Mouse (Mus musculus) midbrain, embryonic 14.5 days (tissue): ENCODE data around the gene Palld. TPM values are rescaled to one million over a fixed set of nuclear protein-coding genes. Genes with fewer than 3 reads are reported as not detected.

Source experiments
- ATAC-seq: fragments of 200-750 bp; cut with Nextera tagmentation; 2 replicates; pipeline ENCODE4 v1.8.0; 2017; ENCODE audit warnings: moderate number of reproducible peaks, moderate library complexity; ENCODE audit not compliant: low FRiP score, low TSS enrichment
- DNase-seq: peaks from one replicate; pipeline ENCODE4 v3.0.0-alpha.2; 2015
- H3K27ac ChIP-seq: fragments of 300-500 bp; sonication (generic); replicated peaks from 2 replicates; pipeline ENCODE4 v1.5.1; 2014; ENCODE audit warnings: mild to moderate bottlenecking, low read depth, low read length, moderate library complexity
- H3K27me3 ChIP-seq: fragments of 300-500 bp; sonication (generic); 2 replicates; pipeline ENCODE4 v1.6.1; 2014; ENCODE audit warnings: low read length, control low read depth, mixed read lengths; ENCODE audit not compliant: control insufficient read depth, insufficient read depth
- H3K36me3 ChIP-seq: fragments of 300-500 bp; sonication (generic); 2 replicates; pipeline ENCODE4 v1.6.1; 2014; ENCODE audit warnings: low read length, control low read depth; ENCODE audit not compliant: control insufficient read depth, insufficient read depth
- H3K4me1 ChIP-seq: fragments of 300-500 bp; sonication (generic); 2 replicates; pipeline ENCODE4 v1.6.1; 2014; ENCODE audit warnings: mild to moderate bottlenecking, antibody characterized with exemption, low read length, control low read depth; ENCODE audit not compliant: control insufficient read depth, insufficient read depth
- H3K4me2 ChIP-seq: fragments of 300-500 bp; sonication (generic); 2 replicates; pipeline ENCODE4 v1.6.1; 2014; ENCODE audit warnings: mild to moderate bottlenecking, low read length, moderate library complexity
- H3K4me3 ChIP-seq: fragments of 300-500 bp; sonication (generic); replicated peaks from 2 replicates; pipeline ENCODE4 v1.5.1; 2014; ENCODE audit warnings: low read depth, low read length
- H3K9ac ChIP-seq: fragments of 300-500 bp; sonication (generic); replicated peaks from 2 replicates; pipeline ENCODE4 v1.6.1; 2014; ENCODE audit warnings: mild to moderate bottlenecking, low read length, moderate library complexity
- H3K9me3 ChIP-seq: fragments of 300-500 bp; sonication (generic); 2 replicates; pipeline ENCODE4 v1.6.1; 2016; ENCODE audit warnings: low read length, control low read depth, mixed read lengths; ENCODE audit not compliant: control insufficient read depth
- WGBS: fragments of 180-500 bp; shearing (Covaris S2); extraction: QIAGEN DNeasy Blood & Tissue Kit; methylation state at CpG from one replicate; pipeline ENCODE4 v1.1.7; 2014; 5-methylcytosine and 5-hydroxymethylcytosine counted together
- polyA plus RNA-seq: library from polyadenylated mRNA; unstranded; fragments of >200 nt; fragmentation: Nextera tagmentation; extraction: Ambion mirVana; gene quantifications from 2 replicates; pipeline ENCODE4 v1.2.1, GENCODE M21; 2014

Palld gene
- polyA plus RNA-seq, 1 experiment from 2014 or later: 19.4 TPM

- ATAC-seq: no peak
Measured at GRCm38 (mm10) chr8:61686340-61686739, 216.2 kb downstream of the Palld start.

GRCm38 (mm10) chr8:61685280-61685679 lies 217.2 kb downstream of the Palld start:
- no peak overlapping the region for H3K4me3 ChIP-seq
- no peaks in the 10 kb centered on the region for H3K27me3 ChIP-seq
- no peaks in the 10 kb centered on the region for H3K9me3 ChIP-seq
- no peak overlapping the region for H3K4me2 ChIP-seq
- no peak for DNase-seq
- ATAC-seq: no peak
- no peaks in the 10 kb centered on the region for H3K4me1 ChIP-seq
- H3K27ac ChIP-seq: no peak overlapping the region
- H3K36me3 ChIP-seq: no peaks in the 10 kb centered on the region
- 100% methylated on average over 1 of the region's 1 CpGs for WGBS
- H3K9ac ChIP-seq: no peak overlapping the region

More at GRCm38 (mm10) chr8:61686340-61686739, 216.2 kb downstream of the Palld start:
- Histone ChIP-seq H3K4me1 (no peaks in the 10 kb centered on the region), H3K9ac (no peak overlapping the region), H3K36me3 (no peaks in the 10 kb centered on the region), H3K9me3 (no peaks in the 10 kb centered on the region), H3K27me3 (no peaks in the 10 kb centered on the region), H3K4me3 (no peak overlapping the region), H3K27ac (no peak overlapping the region), H3K4me2 (no peak overlapping the region)
- peak; percentile 39 for DNase-seq

GRCm38 (mm10) chr8:61684280-61684939 lies 218.1 kb downstream of the Palld start:
- H3K9me3 ChIP-seq: no peaks in the 10 kb centered on the region

GRCm38 (mm10) chr8:61682902-61683301 lies 219.6 kb downstream of the Palld start:
- Histone ChIP-seq H3K4me2 (no peak overlapping the region), H3K36me3 (no peaks in the 10 kb centered on the region), H3K9ac (no peak overlapping the region), H3K27me3 (no peaks in the 10 kb centered on the region), H3K4me1 (no peaks in the 10 kb centered on the region), H3K27ac (no peak overlapping the region), H3K9me3 (no peaks in the 10 kb centered on the region), H3K4me3 (no peak overlapping the region)
- ATAC-seq: no peak
- no peak for DNase-seq
- WGBS: 92% methylated on average over 2 of the region's 2 CpGs

More at GRCm38 (mm10) chr8:61684280-61684939, 218.1 kb downstream of the Palld start:
- WGBS: 96% methylated on average over 4 of the region's 4 CpGs
- ATAC-seq (no peak), DNase-seq (no peak)
- no peaks in the 10 kb centered on the region for H3K27me3 ChIP-seq
- no peak overlapping the region for H3K27ac ChIP-seq
- no peak overlapping the region for H3K4me2 ChIP-seq
- H3K4me3 ChIP-seq: no peak overlapping the region
- no peak overlapping the region for H3K9ac ChIP-seq
- H3K4me1 ChIP-seq: no peaks in the 10 kb centered on the region
- H3K36me3 ChIP-seq: no peaks in the 10 kb centered on the region

GRCm38 (mm10) chr8:61681217-61681616 lies 221.3 kb downstream of the Palld start:
- H3K27me3 ChIP-seq: no peaks in the 10 kb centered on the region
- ATAC-seq (no peak), DNase-seq (no peak)
- no peak overlapping the region for H3K4me2 ChIP-seq
- H3K9ac ChIP-seq: no peak overlapping the region
- no peak overlapping the region for H3K4me3 ChIP-seq
- H3K4me1 ChIP-seq: no peaks in the 10 kb centered on the region
- H3K36me3 ChIP-seq: no peaks in the 10 kb centered on the region
- WGBS: 94% methylated on average over 3 of the region's 3 CpGs
- no peak overlapping the region for H3K27ac ChIP-seq
- H3K9me3 ChIP-seq: no peaks in the 10 kb centered on the region

GRCm38 (mm10) chr8:61677227-61677626 lies 225.3 kb downstream of the Palld start:
- DNase-seq (no peak), ATAC-seq (no peak)
- Histone ChIP-seq H3K27ac (no peak overlapping the region), H3K9ac (no peak overlapping the region), H3K4me2 (no peak overlapping the region), H3K9me3 (no peaks in the 10 kb centered on the region), H3K4me3 (no peak overlapping the region), H3K36me3 (no peaks in the 10 kb centered on the region), H3K27me3 (no peaks in the 10 kb centered on the region), H3K4me1 (no peaks in the 10 kb centered on the region)
- 95% methylated on average over 5 of the region's 5 CpGs for WGBS

- no peak overlapping the region for H3K4me3 ChIP-seq
- H3K4me1 ChIP-seq: no peaks in the 10 kb centered on the region; the same call in 1 of the 2 replicates
- no peaks in the 10 kb centered on the region for H3K27me3 ChIP-seq
- ATAC-seq (no peak), DNase-seq (no peak)
- H3K9me3 ChIP-seq: no peaks in the 10 kb centered on the region
- H3K27ac ChIP-seq: no peak overlapping the region
- no peaks in the 10 kb centered on the region for H3K36me3 ChIP-seq
- H3K9ac ChIP-seq: no peak overlapping the region
- no peak overlapping the region for H3K4me2 ChIP-seq
Measured at GRCm38 (mm10) chr8:61671151-61671550, 231.3 kb downstream of the Palld start.

- ATAC-seq (no peak), DNase-seq (no peak)
- Histone ChIP-seq H3K4me2 (no peak overlapping the region), H3K9ac (no peak overlapping the region), H3K27ac (no peak overlapping the region), H3K36me3 (no peaks in the 10 kb centered on the region), H3K27me3 (no peaks in the 10 kb centered on the region), H3K4me1 (no peaks in the 10 kb centered on the region; the same call in 1 of the 2 replicates), H3K4me3 (no peak overlapping the region), H3K9me3 (no peaks in the 10 kb centered on the region)
- 73% methylated on average over 4 of the region's 4 CpGs for WGBS
Measured at GRCm38 (mm10) chr8:61670376-61670775, 232.1 kb downstream of the Palld start.

- H3K27me3 ChIP-seq: no peaks in the 10 kb centered on the region
- H3K4me2 ChIP-seq: no peak overlapping the region
- no peaks in the 10 kb centered on the region for H3K36me3 ChIP-seq
- no peak overlapping the region for H3K27ac ChIP-seq
- H3K4me3 ChIP-seq: no peak overlapping the region
- WGBS: 14% methylated on average over 6 of the region's 6 CpGs
- no peak overlapping the region for H3K9ac ChIP-seq
- no peak for ATAC-seq
- no peak for DNase-seq
- no peaks in the 10 kb centered on the region; the same call in 1 of the 2 replicates for H3K4me1 ChIP-seq
- H3K9me3 ChIP-seq: no peaks in the 10 kb centered on the region
Measured at GRCm38 (mm10) chr8:61666919-61667318, 235.6 kb downstream of the Palld start.
